Mouse (Mus musculus) liver, embryonic 14.5 days (tissue): Measurements from ENCODE around the gene Atp6v1c2. TPM values are rescaled to one million over a fixed set of nuclear protein-coding genes. Genes with fewer than 3 reads are reported as not detected.

Experiments
- ATAC-seq: fragments of 200-750 bp; cut with Nextera tagmentation; 2 replicates; pipeline ENCODE4 v1.8.0; 2017; ENCODE audit warnings: moderate number of reproducible peaks, mild to moderate bottlenecking, moderate library complexity; ENCODE audit not compliant: insufficient read depth
- DNase-seq, 3 experiments: peaks; one replicate each; pipeline ENCODE4 v3.0.0-alpha.2; 2012 to 2013; ENCODE audit warnings: low read depth in 3 of 3, low spot score in 3 of 3
- H3K27ac ChIP-seq: fragments of 300-500 bp; sonication (generic); 2 replicates; pipeline ENCODE4 v1.5.1; 2014; ENCODE audit warnings: moderate library complexity, mild to moderate bottlenecking, control low read depth, inconsistent platforms
- H3K27me3 ChIP-seq: fragments of 300-500 bp; sonication (generic); 2 replicates; pipeline ENCODE4 v1.6.1; 2014; ENCODE audit warnings: mild to moderate bottlenecking, low read length, moderate library complexity; ENCODE audit not compliant: control insufficient read depth, insufficient read depth
- H3K36me3 ChIP-seq: fragments of 300-500 bp; sonication (generic); replicated peaks from 2 replicates; pipeline ENCODE4 v1.6.1; 2014; ENCODE audit warnings: low read depth; ENCODE audit not compliant: control insufficient read depth, insufficient read depth
- H3K4me1 ChIP-seq, 2 experiments: fragments of 200-500 bp in 1 of 2; fragments of 300-500 bp in 1 of 2; sonication (generic) in 1 of 2; replicated peaks; 2 replicates each; pipeline ENCODE4 v1.6.1; 2012 to 2014; ENCODE audit warnings: antibody characterized with exemption in 1 of 2, inconsistent platforms in 1 of 2, low read length in 1 of 2; ENCODE audit not compliant: control insufficient read depth in 2 of 2, insufficient read depth in 2 of 2
- H3K4me2 ChIP-seq: fragments of 300-500 bp; sonication (generic); 2 replicates; pipeline ENCODE4 v1.6.1; 2014; ENCODE audit warnings: low read depth, mild to moderate bottlenecking, control low read depth, moderate library complexity
- H3K4me3 ChIP-seq, 2 experiments: fragments of 200-500 bp in 1 of 2; fragments of 300-500 bp in 1 of 2; sonication (generic) in 1 of 2; 2 replicates each; pipeline ENCODE4 v1.5.1; 2012 to 2014; ENCODE audit warnings: low read depth in 2 of 2, low read length in 2 of 2, mild to moderate bottlenecking in 2 of 2, control low read depth in 1 of 2, inconsistent platforms in 1 of 2, moderate library complexity in 1 of 2; ENCODE audit not compliant: insufficient read depth in 1 of 2
- H3K9ac ChIP-seq: fragments of 300-500 bp; sonication (generic); replicated peaks from 2 replicates; pipeline ENCODE4 v1.6.1; 2014; ENCODE audit warnings: mild to moderate bottlenecking, control low read depth, moderate library complexity
- H3K9me3 ChIP-seq: fragments of 300-500 bp; sonication (generic); 2 replicates; pipeline ENCODE4 v1.6.1; 2016; ENCODE audit warnings: low read length, mixed read lengths; ENCODE audit not compliant: control insufficient read depth
- CTCF ChIP-seq: IDR thresholded peaks from 2 replicates; pipeline ENCODE4 v1.5.1; 2016; ENCODE audit warnings: antibody characterized with exemption, low read depth, control low read depth
- EP300 ChIP-seq: IDR thresholded peaks from 2 replicates; pipeline ENCODE4 v1.6.1; 2016; ENCODE audit warnings: antibody characterized with exemption, low read depth
- WGBS: fragments of 180-500 bp; shearing (Covaris S2); extraction: QIAGEN DNeasy Blood & Tissue Kit; methylation state at CpG from one replicate; pipeline ENCODE4 v1.1.7; 2014; ENCODE audit not compliant: insufficient replicate concordance; 5-methylcytosine and 5-hydroxymethylcytosine counted together
- polyA plus RNA-seq, 2 experiments: library from polyadenylated mRNA; depleted of rRNA in 1 of 2; stranded (reverse) in 1 of 2; unstranded in 1 of 2; fragments of >200 nt; fragmentation: Nextera tagmentation in 1 of 2; extraction: Ambion mirVana in 1 of 2; gene quantifications; 2 replicates each; pipeline versions ENCODE4 v1.2.1 to v1.2.3; 2012 to 2014

The Atp6v1c2 gene
- polyA plus RNA-seq, 2 experiments = 0.02 TPM; not detected in 1

DNA sequence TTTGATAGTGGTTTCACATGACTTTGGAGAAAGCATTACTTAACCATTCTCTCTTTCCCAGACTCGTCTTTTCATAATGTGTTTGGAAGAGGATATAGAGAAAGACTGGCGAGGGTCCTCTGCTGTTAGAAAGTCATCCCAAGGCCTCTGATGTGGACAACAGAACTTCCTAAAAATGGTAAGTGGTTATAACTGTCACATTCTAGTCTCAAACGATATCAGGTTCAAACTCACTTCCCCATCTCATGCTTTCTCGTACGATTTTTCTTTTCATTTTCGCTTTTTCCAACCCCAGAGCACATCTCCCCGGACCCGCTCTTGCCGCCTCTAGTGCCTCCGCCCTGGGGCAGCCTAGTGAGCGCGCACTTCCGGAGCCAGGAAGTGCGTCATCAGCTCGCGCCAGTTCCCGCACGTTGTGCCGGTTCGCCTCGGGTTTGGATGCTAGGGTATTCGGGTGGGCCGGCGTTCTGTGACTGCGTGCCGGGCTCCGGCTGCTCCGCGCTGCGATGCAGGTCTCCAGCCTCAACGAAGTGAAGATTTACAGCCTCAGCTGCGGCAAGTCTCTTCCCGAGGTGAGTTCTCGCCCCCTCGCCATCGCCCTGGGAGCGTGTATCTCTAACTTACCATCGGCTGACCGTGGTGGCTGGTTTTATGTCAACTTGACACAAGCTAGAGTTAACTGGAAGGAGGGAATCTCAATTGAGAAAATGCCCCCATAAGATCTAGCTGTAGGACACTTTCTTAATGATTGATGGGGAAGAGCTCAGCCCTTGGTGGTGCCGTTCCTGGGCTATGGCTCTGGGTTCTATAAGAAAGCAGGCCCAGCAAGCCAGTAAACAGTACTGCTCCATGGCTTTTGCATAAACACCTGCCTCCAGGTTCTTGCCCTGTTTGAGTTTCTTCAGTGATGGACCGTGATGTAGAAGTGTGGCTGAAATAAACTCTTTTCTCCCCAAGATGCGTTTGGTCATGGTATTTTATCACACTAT is 19.2 kb upstream of the Atp6v1c2 start, which contains the start of gene Nol10:
Nol10 (plus strand) TSS at position 411 of the 989 bp plus-strand sequence.
- peaks cover 11 to 12% of the 10 kb centered on the region in 2 experiments for H3K4me1 ChIP-seq
- no peaks in the 10 kb centered on the region for H3K27me3 ChIP-seq
- no peak for TF ChIP-seq CTCF
- H3K9ac ChIP-seq = peak within 1 kb of the TSS; percentile 76
- H3K4me3 ChIP-seq = peak within 1 kb of the TSS; percentile 76 to 94
- H3K9me3 ChIP-seq = no peaks in the 10 kb centered on the region
- peak within 1 kb of the TSS; percentile 11; the same call in 1 of the 2 replicates for H3K27ac ChIP-seq
- ATAC-seq = peak; percentile 96
- no peaks in the 10 kb centered on the region; the same call in none of the 2 replicates for H3K36me3 ChIP-seq
- DNase-seq = peak; percentile 76 to 82 (median 78)
- WGBS = under 1% methylated on average over 42 of the region's 42 CpGs
- peak within 1 kb of the TSS; percentile 75 for H3K4me2 ChIP-seq

GRCm38 (mm10) chr12:17347327-17348047 is 18.3 kb upstream of the Atp6v1c2 start:
- Histone ChIP-seq H3K9me3 (no peaks in the 10 kb centered on the region), H3K27ac (no peak overlapping the region; the same call in 1 of the 2 replicates), H3K4me1 (peaks cover 11 to 12% of the 10 kb centered on the region in 2 experiments), H3K4me2 (peak overlapping the region; percentile 75), H3K36me3 (no peaks in the 10 kb centered on the region; the same call in none of the 2 replicates), H3K27me3 (no peaks in the 10 kb centered on the region), H3K9ac (peak overlapping the region; percentile 76), H3K4me3 (peak overlapping the region; percentile 76 to 94)
- peak; percentile 63 for ATAC-seq
- WGBS = 25% methylated on average over 11 of the region's 11 CpGs
- DNase-seq = no peak
- TF ChIP-seq CTCF = no peak
- TF ChIP-seq EP300 = no peak

GRCm38 (mm10) chr12:17339114-17339905 is 10.2 kb upstream of the Atp6v1c2 start:
- Histone ChIP-seq H3K27ac (no peak overlapping the region), H3K4me3 (no peak overlapping the region), H3K36me3 (no peaks in the 10 kb centered on the region), H3K9me3 (no peaks in the 10 kb centered on the region), H3K27me3 (no peaks in the 10 kb centered on the region), H3K9ac (no peak overlapping the region), H3K4me2 (no peak overlapping the region), H3K4me1 (no peaks in the 10 kb centered on the region)
- DNase-seq (peak in 1 of 3 experiments; percentile 10), ATAC-seq (no peak)
- WGBS = 41% methylated on average over 3 of the region's 3 CpGs
- TF ChIP-seq EP300 (no peak), CTCF (peak; percentile 60)

GRCm38 (mm10) chr12:17338338-17338737 is 9.2 kb upstream of the Atp6v1c2 start:
- ATAC-seq = no peak
- 56% methylated on average over 2 of the region's 2 CpGs for WGBS
- H3K9ac ChIP-seq = no peak overlapping the region

More at GRCm38 (mm10) chr12:17338338-17338737, 9.2 kb upstream of the Atp6v1c2 start:
- TF ChIP-seq EP300 = no peak
- no peak for TF ChIP-seq CTCF
- H3K4me1 ChIP-seq = no peaks in the 10 kb centered on the region
- no peaks in the 10 kb centered on the region for H3K36me3 ChIP-seq
- no peak overlapping the region for H3K4me2 ChIP-seq
- no peak overlapping the region for H3K27ac ChIP-seq
- no peak overlapping the region for H3K4me3 ChIP-seq
- no peaks in the 10 kb centered on the region for H3K27me3 ChIP-seq
- H3K9me3 ChIP-seq = no peaks in the 10 kb centered on the region
- no peak for DNase-seq
